Mouse (Mus musculus) E14TG2a.4 (cell line): Measurements from ENCODE around the gene Smad6.

Source experiments
- CTCF ChIP-seq: conservative IDR thresholded peaks from 2 replicates; pipeline ENCODE4 v1.5.1; 2014; ENCODE audit warnings: low read length
- NANOG ChIP-seq: IDR thresholded peaks from 2 replicates; pipeline ENCODE4 v1.6.1; 2014; ENCODE audit warnings: borderline replicate concordance, low read length, mixed read lengths
- POU5F1 ChIP-seq: IDR thresholded peaks from 2 replicates; pipeline ENCODE4 v1.6.1; 2014; ENCODE audit warnings: low read length, borderline replicate concordance

GRCm38 (mm10) chr9:63980179-63981086 lies 41.4 kb downstream of the Smad6 start:
- no peak for TF ChIP-seq CTCF
- no peak for TF ChIP-seq POU5F1
- TF ChIP-seq NANOG: no peak
